ENCODE assay signal across 18 mouse cellular contexts in genomic region chr6:96977537-96977936, GRCm38 (mm10).
"Had no signal": no experiment of that assay in that cellular context is flagged by ENCODE, and none has a peak within 500 bp of the region (broad histone marks: within the 10 kb centered on the region; RNA-seq: fewer than 3 reads in every experiment).

No protein-coding gene starts in this region.

- H3K4me1 ChIP-seq: liver, embryonic 13.5 days; liver, embryonic 15.5 days; lung, embryonic 15.5 days; midbrain, embryonic 10.5 days; midbrain, embryonic 13.5 days; neural tube, embryonic 13.5 days; neural tube, embryonic 15.5 days had no signal

- DNase-seq: liver; liver, embryonic 13.5 days; liver, postnatal 0 days; retina, postnatal 1 day; right cerebral cortex, adult 18-20 months; right cerebral cortex, postnatal 25 days; right cerebral cortex, postnatal 4 days; spleen, adult 18-20 months; thymus, adult 18-20 months; thymus, postnatal 14 days; thymus, postnatal 36 days had no signal

- H3K4me3 ChIP-seq: liver, embryonic 13.5 days; liver, embryonic 15.5 days; lung, embryonic 15.5 days; midbrain, embryonic 10.5 days; midbrain, embryonic 13.5 days; myocyte; neural tube, embryonic 13.5 days; neural tube, embryonic 15.5 days had no signal
